29 mouse cellular contexts compared by ENCODE assay signal in genomic region chrX:100556026-100556425, GRCm38 (mm10). TPM values are rescaled to one million over a fixed set of nuclear protein-coding genes. Genes with fewer than 3 reads are reported as not detected.
DNase-seq lines count a peak whose midpoint lies in the region; ATAC-seq and TF ChIP-seq lines count a peak whose summit lies in the region.
"Had no signal": no experiment of that assay in that cellular context is flagged by ENCODE, and none has a peak within 500 bp of the region (broad histone marks: within the 10 kb centered on the region; RNA-seq: fewer than 3 reads in every experiment).

No protein-coding gene starts in this region.

- no peak overlapping the region for H3K4me2 ChIP-seq in liver, postnatal 0 days (ENCODE audit: low read depth, low read length)

- no peaks in the 10 kb centered on the region for H3K9me3 ChIP-seq in liver, postnatal 0 days (ENCODE audit: low read length)
- no peaks in the 10 kb centered on the region for H3K9me3 ChIP-seq in embryonic facial prominence, embryonic 10.5 days
- H3K9me3 ChIP-seq: G1E had no signal

- no peaks in the 10 kb centered on the region for H3K4me1 ChIP-seq in liver, postnatal 0 days (ENCODE audit: insufficient read depth)
- H3K4me1 ChIP-seq in embryonic facial prominence, embryonic 10.5 days: no peaks in the 10 kb centered on the region

- H3K9ac ChIP-seq in liver, postnatal 0 days (replicated peaks): no peak overlapping the region

- WGBS in liver, postnatal 0 days (ENCODE audit: insufficient replicate concordance): 69% methylated on average over 3 of the region's 3 CpGs
- 87% methylated on average over 3 of the region's 3 CpGs for WGBS in embryonic facial prominence, embryonic 10.5 days

- DNase-seq in 416B (ENCODE audit: low read depth) (peak; percentile 8), liver (no peak)
- DNase-seq in liver, postnatal 0 days: no peak
- DNase-seq in urinary bladder, postnatal 10 days (ENCODE audit: low spot score): no peak
- DNase-seq in embryonic facial prominence, embryonic 10.5 days (ENCODE audit: low spot score): no peak
- DNase-seq: adrenal gland, adult 2 months; adrenal gland, adult 8-10 months; adrenal gland, postnatal 10 days; adrenal gland, postnatal 14 days; adrenal gland, postnatal 25 days; adrenal gland, postnatal 36 days; B cell, adult 2 months; cerebellum, adult 11 months; cerebellum, adult 11-12 months; cerebellum, adult 18-20 months had no signal

- H3K27ac ChIP-seq in liver, postnatal 0 days (ENCODE audit: low read depth): no peak overlapping the region
- H3K27ac ChIP-seq in embryonic facial prominence, embryonic 10.5 days (replicated peaks): no peak overlapping the region

- peaks cover 2% of the 10 kb centered on the region; the same call in 1 of the 2 replicates for H3K27me3 ChIP-seq in liver, postnatal 0 days (ENCODE audit: insufficient read depth, low read length)
- H3K27me3 ChIP-seq in embryonic facial prominence, embryonic 10.5 days (replicated peaks; ENCODE audit: low read depth, poor library complexity, severe bottlenecking): peaks cover 39% of the 10 kb centered on the region
- H3K27me3 ChIP-seq: CH12.LX had no signal

- no peak for TF ChIP-seq CTCF in liver, postnatal 0 days (IDR thresholded peaks at IDR 0.05; ENCODE audit: low read depth)

- H3K36me3 ChIP-seq in liver, postnatal 0 days (replicated peaks; ENCODE audit: insufficient read depth, low read length): no peaks in the 10 kb centered on the region
- no peaks in the 10 kb centered on the region for H3K36me3 ChIP-seq in embryonic facial prominence, embryonic 10.5 days (replicated peaks)
- H3K36me3 ChIP-seq: G1E had no signal

- no peak for TF ChIP-seq EP300 in liver, postnatal 0 days (IDR thresholded peaks at IDR 0.05; ENCODE audit: low read depth)

- H3K4me3 ChIP-seq in liver, postnatal 0 days (ENCODE audit: low read depth, low read length): no peak overlapping the region
- no peak overlapping the region for H3K4me3 ChIP-seq in embryonic facial prominence, embryonic 10.5 days

- ATAC-seq in granulocyte monocyte progenitor cell, adult 5-6 weeks (replicated peaks; ENCODE audit: poor library complexity, severe bottlenecking): peak; percentile 48
- peak; percentile 52 for ATAC-seq in megakaryocyte, adult 5-6 weeks (ENCODE audit: poor library complexity, severe bottlenecking)
- ATAC-seq in megakaryocyte progenitor cell, adult 5-6 weeks (replicated peaks; ENCODE audit: poor library complexity): peak; percentile 64
- ATAC-seq in liver, postnatal 0 days: no peak
- ATAC-seq: activated CD4-positive, CD25-positive, alpha-beta regulatory T cell, adult 4 months; CD4-positive, CD25-positive, alpha-beta regulatory T cell, adult 4 months; Patski had no signal

RNA-seq across cellular contexts. Expression of gene Awat1, which starts 16.0 kb away (rescaled TPM):
- not detected in 2 replicates for total RNA-seq in granulocyte monocyte progenitor cell, adult 5-6 weeks (2014; fragmentation: Nextera tagmentation)
- total RNA-seq in granulocyte monocyte progenitor cell, adult 5-6 weeks (2017): not detected in 2 replicates
- 0.46 TPM in 1 of 2 replicates, not detected in the other for total RNA-seq in megakaryocyte, adult 5-6 weeks (2015)
- total RNA-seq in megakaryocyte, adult 5-6 weeks (2017): not detected in 2 replicates
- total RNA-seq in megakaryocyte progenitor cell, adult 5-6 weeks (2015): not detected in 2 replicates
- not detected in 2 replicates for total RNA-seq in megakaryocyte progenitor cell, adult 5-6 weeks (2017)
- not detected in 2 replicates for polyA plus RNA-seq in liver, postnatal 0 days (2015; fragmentation: Nextera tagmentation; extraction: Ambion mirVana)
- polyA plus RNA-seq in embryonic facial prominence, embryonic 10.5 days (2016; fragmentation: Nextera tagmentation; extraction: Ambion mirVana): not detected in 2 replicates
- total RNA-seq: adrenal gland, adult 18-20 months; adrenal gland, adult 2 months; adrenal gland, adult 8-10 months; adrenal gland, postnatal 10 days; adrenal gland, postnatal 14 days; adrenal gland, postnatal 25 days; adrenal gland, postnatal 36 days; adrenal gland, postnatal 4 days; CH12.LX; ES-E14; G1E; MEL had no signal
- polyA plus RNA-seq: activated CD4-positive, CD25-positive, alpha-beta regulatory T cell, adult 4 months; adrenal gland, adult 2 months; brain, embryonic 14.5 days; C2C12; CD4-positive, CD25-positive, alpha-beta regulatory T cell, adult 4 months; G1E; Patski had no signal

RNA-seq across cellular contexts. Expression of gene Dgat2l6, which starts 31.4 kb away (rescaled TPM):
- total RNA-seq in granulocyte monocyte progenitor cell, adult 5-6 weeks (2014; fragmentation: Nextera tagmentation): not detected in 2 replicates
- not detected in 2 replicates for total RNA-seq in granulocyte monocyte progenitor cell, adult 5-6 weeks (2017)
- total RNA-seq in megakaryocyte, adult 5-6 weeks (2015): not detected in 2 replicates
- not detected in 2 replicates for total RNA-seq in megakaryocyte, adult 5-6 weeks (2017)
- total RNA-seq in megakaryocyte progenitor cell, adult 5-6 weeks (2015): not detected in 2 replicates
- total RNA-seq in megakaryocyte progenitor cell, adult 5-6 weeks (2017): not detected in 2 replicates
- polyA plus RNA-seq in liver, postnatal 0 days (2015; fragmentation: Nextera tagmentation; extraction: Ambion mirVana): not detected in 2 replicates
- not detected in 2 replicates for polyA plus RNA-seq in embryonic facial prominence, embryonic 10.5 days (2016; fragmentation: Nextera tagmentation; extraction: Ambion mirVana)
- total RNA-seq: adrenal gland, adult 18-20 months; adrenal gland, adult 2 months; adrenal gland, adult 8-10 months; adrenal gland, postnatal 10 days; adrenal gland, postnatal 14 days; adrenal gland, postnatal 25 days; adrenal gland, postnatal 36 days; adrenal gland, postnatal 4 days; ES-E14; MEL had no signal
- polyA plus RNA-seq: activated CD4-positive, CD25-positive, alpha-beta regulatory T cell, adult 4 months; adrenal gland, adult 2 months; brain, embryonic 14.5 days; C2C12; CD4-positive, CD25-positive, alpha-beta regulatory T cell, adult 4 months; G1E; Patski had no signal

RNA-seq across cellular contexts. Expression of gene P2ry4, which starts 38.6 kb away (rescaled TPM):
- total RNA-seq in granulocyte monocyte progenitor cell, adult 5-6 weeks (2014; fragmentation: Nextera tagmentation): not detected in 2 replicates
- not detected in 2 replicates for total RNA-seq in granulocyte monocyte progenitor cell, adult 5-6 weeks (2017)
- not detected in 2 replicates for total RNA-seq in megakaryocyte, adult 5-6 weeks (2015)
- total RNA-seq in megakaryocyte, adult 5-6 weeks (2017): not detected in 2 replicates
- not detected in 2 replicates for total RNA-seq in megakaryocyte progenitor cell, adult 5-6 weeks (2015)
- total RNA-seq in megakaryocyte progenitor cell, adult 5-6 weeks (2017): not detected in 2 replicates
- 0.99 and 1.2 TPM in 2 replicates for polyA plus RNA-seq in liver, postnatal 0 days (2015; fragmentation: Nextera tagmentation; extraction: Ambion mirVana)
- not detected in 2 replicates for polyA plus RNA-seq in embryonic facial prominence, embryonic 10.5 days (2016; fragmentation: Nextera tagmentation; extraction: Ambion mirVana)
- total RNA-seq: adrenal gland, adult 18-20 months; adrenal gland, postnatal 25 days; adrenal gland, postnatal 36 days; CH12.LX; ES-E14; MEL had no signal
- polyA plus RNA-seq: activated CD4-positive, CD25-positive, alpha-beta regulatory T cell, adult 4 months; adrenal gland, adult 2 months; C2C12; G1E; Patski had no signal

RNA-seq across cellular contexts. Expression of gene Arr3, which starts 49.3 kb away (rescaled TPM):
- total RNA-seq in granulocyte monocyte progenitor cell, adult 5-6 weeks (2014; fragmentation: Nextera tagmentation): not detected in 2 replicates
- total RNA-seq in granulocyte monocyte progenitor cell, adult 5-6 weeks (2017): not detected in 2 replicates
- not detected in 2 replicates for total RNA-seq in megakaryocyte, adult 5-6 weeks (2015)
- not detected in 2 replicates for total RNA-seq in megakaryocyte, adult 5-6 weeks (2017)
- total RNA-seq in megakaryocyte progenitor cell, adult 5-6 weeks (2015): not detected in 2 replicates
- total RNA-seq in megakaryocyte progenitor cell, adult 5-6 weeks (2017): not detected in 2 replicates
- not detected in 2 replicates for polyA plus RNA-seq in liver, postnatal 0 days (2015; fragmentation: Nextera tagmentation; extraction: Ambion mirVana)
- not detected in 2 replicates for polyA plus RNA-seq in embryonic facial prominence, embryonic 10.5 days (2016; fragmentation: Nextera tagmentation; extraction: Ambion mirVana)
- total RNA-seq: adrenal gland, adult 18-20 months; adrenal gland, adult 2 months; adrenal gland, adult 8-10 months; adrenal gland, postnatal 10 days; adrenal gland, postnatal 14 days; adrenal gland, postnatal 25 days; adrenal gland, postnatal 36 days; adrenal gland, postnatal 4 days; CH12.LX; ES-E14; MEL had no signal
- polyA plus RNA-seq: activated CD4-positive, CD25-positive, alpha-beta regulatory T cell, adult 4 months; adrenal gland, adult 2 months; C2C12; CD4-positive, CD25-positive, alpha-beta regulatory T cell, adult 4 months; G1E had no signal
